Mouse (Mus musculus): ENCODE results near the gene Nup85.

DNA sequence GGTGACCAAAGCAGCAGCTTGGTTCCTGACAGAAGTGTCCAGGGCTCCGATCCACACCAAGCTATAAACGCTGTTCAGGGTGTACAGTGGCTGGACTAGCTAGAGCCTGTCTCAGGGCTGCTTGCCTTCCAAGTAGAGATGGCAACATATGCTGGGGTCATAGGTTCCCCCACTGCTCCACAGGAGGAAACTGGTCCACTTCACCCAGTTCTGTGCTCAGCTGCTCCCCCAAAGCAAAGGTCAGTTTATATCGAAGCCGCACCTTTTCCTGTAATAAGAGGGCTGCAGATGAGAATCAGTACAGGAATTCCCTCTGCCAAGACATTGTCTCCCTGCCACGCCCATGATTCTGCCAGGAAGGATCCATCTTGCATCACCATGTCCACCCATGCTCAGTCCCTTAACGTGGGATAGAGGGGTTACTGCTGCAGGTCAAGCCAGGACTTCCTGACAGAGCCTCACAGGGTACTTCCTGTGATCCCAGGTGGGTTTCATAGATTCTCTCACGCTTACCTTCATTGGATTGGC is 21.4 kb downstream of the Nup85 start:
- TF ChIP-seq POLR2A (IDR thresholded peaks at IDR 0.05; ENCODE audit: insufficient read depth, low read depth, low read length) (no peak), CTCF (IDR thresholded peaks at IDR 0.05; ENCODE audit: insufficient read depth, low read depth, low read length) (no peak)

Measured in olfactory bulb, adult 2 months (tissue).